Mouse (Mus musculus): ENCODE measurements at regions not wholly inside any gene's neighbourhood (a gene's known extent, or its start where the extent isn't known, plus 50 kb on each side); places are given as distances from the start of the nearest gene placed in this dataset.

DNA sequence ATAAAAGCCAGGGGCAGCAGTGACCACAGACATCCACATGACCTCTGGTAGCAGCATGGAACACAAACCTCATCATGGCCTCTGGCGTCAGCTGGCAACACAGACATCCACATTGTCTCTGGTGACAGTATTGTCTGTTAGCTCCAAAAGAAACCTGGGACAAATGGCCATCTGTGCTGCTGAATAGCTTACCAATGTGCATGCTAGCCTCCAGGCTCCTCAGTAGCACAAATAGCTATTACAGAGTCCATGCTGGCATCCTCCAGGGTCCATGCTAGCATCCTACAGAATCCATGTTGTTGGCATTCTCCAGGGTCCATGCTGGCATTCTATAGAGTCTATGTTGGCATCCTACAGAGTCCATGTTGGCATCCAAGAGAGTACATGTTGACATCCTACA lies 596.9 kb upstream of the AI429214 start:
- TF ChIP-seq CTCF (IDR thresholded peaks at IDR 0.05; ENCODE audit: borderline replicate concordance, extremely low read depth, insufficient read depth, insufficient read length) (no peak), POLR2A (IDR thresholded peaks at IDR 0.05; ENCODE audit: borderline replicate concordance, extremely low read depth, insufficient read depth, insufficient read length, poor library complexity, severe bottlenecking) (no peak)
